Mouse (Mus musculus) thymus, adult 2 months (tissue): ENCODE results near the gene Polr2f.

Experiments
- CTCF ChIP-seq: fragments of 200-500 bp; IDR thresholded peaks from 2 replicates; pipeline ENCODE4 v1.5.1; 2012; ENCODE audit warnings: mild to moderate bottlenecking, control low read depth, low read length, moderate library complexity, borderline replicate concordance; ENCODE audit not compliant: control insufficient read depth, poor library complexity, insufficient read depth; ENCODE audit errors: extremely low read depth
- POLR2A ChIP-seq: fragments of 200-500 bp; IDR thresholded peaks from 2 replicates; pipeline ENCODE4 v1.6.1; 2012; ENCODE audit warnings: mild to moderate bottlenecking, low read length, control low read depth, moderate library complexity; ENCODE audit not compliant: control insufficient read depth, poor library complexity, insufficient read depth; ENCODE audit errors: extremely low read depth

DNA sequence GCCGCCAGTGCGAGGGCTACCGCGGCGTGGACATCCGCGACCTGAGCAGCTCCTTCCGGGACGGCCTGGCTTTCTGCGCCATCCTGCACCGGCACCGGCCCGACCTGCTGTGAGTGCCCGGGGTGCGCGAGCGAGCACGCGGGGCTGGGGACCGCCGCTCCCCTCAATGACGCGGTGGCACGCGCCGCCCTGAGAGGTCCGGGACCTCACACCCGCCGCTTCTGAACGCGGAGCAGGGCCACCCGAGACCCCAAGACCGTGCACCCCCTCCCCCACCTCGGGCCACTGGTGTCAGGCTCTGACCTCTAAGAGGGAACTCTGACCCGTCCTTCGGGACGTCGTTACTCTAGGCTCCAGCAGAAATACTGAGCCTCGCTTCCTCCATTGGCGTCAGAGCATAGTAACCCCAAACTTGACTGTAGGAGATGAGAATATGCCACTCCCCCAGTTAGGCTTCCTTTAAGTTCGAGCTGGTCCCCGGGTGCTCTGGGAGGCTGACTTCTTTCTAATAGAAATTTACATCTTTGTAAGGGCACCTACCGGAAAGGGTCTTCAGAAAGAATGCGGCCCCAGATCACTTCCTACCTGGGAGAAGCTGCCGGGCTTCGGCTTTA is 31.4 kb upstream of the Polr2f start:
- no peak for TF ChIP-seq POLR2A
- TF ChIP-seq CTCF: no peak
